ENCODE assay signal across 17 mouse cellular contexts in genomic region chr3:88616951-88617500, GRCm38 (mm10). TPM values are rescaled to one million over a fixed set of nuclear protein-coding genes. Genes with fewer than 3 reads are reported as not detected.
DNase-seq lines count a peak whose midpoint lies in the region; ATAC-seq and TF ChIP-seq lines count a peak whose summit lies in the region.
"Had no signal": no experiment of that assay in that cellular context is flagged by ENCODE, and none has a peak within 500 bp of the region (broad histone marks: within the 10 kb centered on the region; RNA-seq: fewer than 3 reads in every experiment).

No protein-coding gene starts in this region.

- no peaks in the 10 kb centered on the region for H3K9me3 ChIP-seq in ES-Bruce4 (replicated peaks; ENCODE audit: control insufficient read depth, insufficient read depth, low read length, poor library complexity, severe bottlenecking)
- no peaks in the 10 kb centered on the region for H3K9me3 ChIP-seq in heart, postnatal 0 days (replicated peaks; ENCODE audit: control insufficient read depth, low read length)
- H3K9me3 ChIP-seq: liver, embryonic 12.5 days had no signal

- ATAC-seq in heart, postnatal 0 days (ENCODE audit: insufficient read depth, low read depth): no peak
- ATAC-seq: liver, embryonic 12.5 days had no signal

- peak; percentile 29 for DNase-seq in adrenal gland, postnatal 14 days
- DNase-seq in adrenal gland, postnatal 25 days: no peak
- DNase-seq in kidney, adult 2 months: no peak
- DNase-seq in kidney, adult 9 months: no peak
- DNase-seq in heart, postnatal 0 days (ENCODE audit: low spot score): no peak
- no peak for DNase-seq in urinary bladder, postnatal 10 days (ENCODE audit: low spot score)
- DNase-seq in spleen, postnatal 4 days (ENCODE audit: low spot score in 2 of 2): no peak
- DNase-seq: adrenal gland, adult 2 months; cerebellum, adult 18-20 months; right cerebral cortex, postnatal 25 days; thymus, adult 2 months had no signal

- TF ChIP-seq CTCF in kidney, adult 2 months (conservative IDR thresholded peaks at IDR 0.05; ENCODE audit: insufficient read depth, insufficient read length, low read depth, low read length): no peak
- no peak for TF ChIP-seq CTCF in ES-Bruce4 (IDR thresholded peaks at IDR 0.05; ENCODE audit: low read depth, low read length)
- no peak for TF ChIP-seq CTCF in heart, postnatal 0 days (IDR thresholded peaks at IDR 0.05; ENCODE audit: low read depth)

- H3K4me1 ChIP-seq in kidney, adult 2 months (ENCODE audit: control insufficient read depth, insufficient read depth, low read length): peaks cover 25% of the 10 kb centered on the region
- peaks cover 4% of the 10 kb centered on the region for H3K4me1 ChIP-seq in ES-Bruce4 (ENCODE audit: control insufficient read depth, insufficient read depth, low read length)
- peaks cover 35% of the 10 kb centered on the region for H3K4me1 ChIP-seq in heart, postnatal 0 days (ENCODE audit: control insufficient read depth, insufficient read depth)

- peak overlapping the region; percentile 19; the same call in 1 of the 2 replicates for H3K4me3 ChIP-seq in kidney, adult 2 months (ENCODE audit: insufficient read depth, low read depth, low read length)
- H3K4me3 ChIP-seq in ES-Bruce4 (ENCODE audit: low read depth, low read length): no peak overlapping the region; the same call in 1 of the 2 replicates
- H3K4me3 ChIP-seq in heart, postnatal 0 days (ENCODE audit: low read depth, low read length): peak overlapping the region; percentile 26
- H3K4me3 ChIP-seq: erythroblast, embryonic 14.5 days; liver, embryonic 12.5 days had no signal

- WGBS in kidney, adult 2 months: 62% methylated on average over 3 of the region's 3 CpGs
- 67% methylated on average over 3 of the region's 3 CpGs for WGBS in heart, postnatal 0 days

- no peaks in the 10 kb centered on the region for H3K36me3 ChIP-seq in kidney, adult 2 months (ENCODE audit: control insufficient read depth, insufficient read depth, low read length)
- H3K36me3 ChIP-seq in ES-Bruce4 (ENCODE audit: control insufficient read depth, insufficient read depth, low read length, poor library complexity, severe bottlenecking): no peaks in the 10 kb centered on the region; the same call in 1 of the 2 replicates
- no peaks in the 10 kb centered on the region for H3K36me3 ChIP-seq in heart, postnatal 0 days (replicated peaks; ENCODE audit: control insufficient read depth, insufficient read depth, low read length)
- H3K36me3 ChIP-seq: liver, embryonic 12.5 days had no signal

- TF ChIP-seq EP300 in ES-Bruce4 (IDR thresholded peaks at IDR 0.05; ENCODE audit: insufficient read depth, low read depth, low read length): no peak
- no peak for TF ChIP-seq EP300 in heart, postnatal 0 days (IDR thresholded peaks at IDR 0.05; ENCODE audit: low read depth)

- H3K27ac ChIP-seq in kidney, adult 2 months (ENCODE audit: insufficient read depth, low read depth, low read length): peak overlapping the region; percentile 92
- H3K27ac ChIP-seq in ES-Bruce4 (ENCODE audit: insufficient read depth, low read length): no peak overlapping the region
- H3K27ac ChIP-seq in heart, postnatal 0 days (ENCODE audit: low read depth): peak overlapping the region; percentile 83
- H3K27ac ChIP-seq: liver, embryonic 12.5 days had no signal

- H3K27me3 ChIP-seq in kidney, adult 2 months (replicated peaks; ENCODE audit: control insufficient read depth, insufficient read depth, low read length): no peaks in the 10 kb centered on the region
- H3K27me3 ChIP-seq in ES-Bruce4 (ENCODE audit: control insufficient read depth, insufficient read depth, low read length, poor library complexity, severe bottlenecking): no peaks in the 10 kb centered on the region
- no peaks in the 10 kb centered on the region for H3K27me3 ChIP-seq in heart, postnatal 0 days (ENCODE audit: control insufficient read depth, insufficient read depth, low read length)
- H3K27me3 ChIP-seq: liver, embryonic 12.5 days had no signal

- peak overlapping the region; percentile 55 for H3K9ac ChIP-seq in ES-Bruce4 (ENCODE audit: low read depth, poor library complexity, severe bottlenecking)
- peak overlapping the region; percentile 27; the same call in 1 of the 2 replicates for H3K9ac ChIP-seq in heart, postnatal 0 days (replicated peaks; ENCODE audit: low read depth, low read length)
- H3K9ac ChIP-seq: liver, embryonic 12.5 days had no signal

- TF ChIP-seq POLR2A in kidney, adult 2 months (IDR thresholded peaks at IDR 0.05; ENCODE audit: low read depth, low read length): no peak
- no peak for TF ChIP-seq POLR2A in ES-Bruce4 (IDR thresholded peaks at IDR 0.05; ENCODE audit: insufficient read depth, low read length)

- H3K4me2 ChIP-seq in heart, postnatal 0 days (ENCODE audit: low read depth, low read length): peak overlapping the region; percentile 51
- H3K4me2 ChIP-seq: liver, embryonic 12.5 days had no signal

RNA-seq across cellular contexts. Expression of gene Arhgef2, which starts 11.3 kb away (rescaled TPM):
- total RNA-seq in adrenal gland, postnatal 14 days (2021): 36.9 and 67.6 TPM in 2 replicates
- 35.4 and 35.9 TPM in 2 replicates for total RNA-seq in adrenal gland, postnatal 25 days (2021)
- polyA plus RNA-seq in kidney, adult 2 months (2012; rRNA removed): 74.5 and 80.7 TPM in 2 replicates
- 71.2 and 74.9 TPM in 2 replicates for polyA plus RNA-seq in ES-Bruce4 (2011; ENCODE audit: insufficient read depth, insufficient read length, low read depth, missing spikeins)
- 81.1 and 146 TPM in 2 replicates for total RNA-seq in heart, postnatal 0 days (2014; rRNA removed; ENCODE audit: low replicate concordance)
- 52.2 and 56.1 TPM in 2 replicates for polyA plus RNA-seq in heart, postnatal 0 days (2015; fragmentation: Nextera tagmentation; extraction: Ambion mirVana)

RNA-seq across cellular contexts. Expression of gene Rxfp4, which starts 35.9 kb away (rescaled TPM):
- total RNA-seq in adrenal gland, postnatal 14 days (2021): not detected in 2 replicates
- not detected in 2 replicates for total RNA-seq in adrenal gland, postnatal 25 days (2021)
- polyA plus RNA-seq in kidney, adult 2 months (2012; rRNA removed): 0.06 TPM in 1 of 2 replicates, not detected in the other
- polyA plus RNA-seq in ES-Bruce4 (2011; ENCODE audit: insufficient read depth, insufficient read length, low read depth, missing spikeins): not detected in 2 replicates
- not detected in 2 replicates for total RNA-seq in heart, postnatal 0 days (2014; rRNA removed; ENCODE audit: low replicate concordance)
- not detected in 2 replicates for polyA plus RNA-seq in heart, postnatal 0 days (2015; fragmentation: Nextera tagmentation; extraction: Ambion mirVana)
- total RNA-seq: adrenal gland, adult 2 months; gastrocnemius, adult 18-20 months; layer of hippocampus, postnatal 25 days had no signal
- polyA plus RNA-seq: adrenal gland, adult 2 months; erythroblast, embryonic 14.5 days; liver, embryonic 12.5 days; neural tube, embryonic 14.5 days; thymus, adult 2 months had no signal

RNA-seq across cellular contexts. Expression of gene Ssr2, which starts 41.4 kb away (rescaled TPM):
- 222 and 252 TPM in 2 replicates for total RNA-seq in adrenal gland, postnatal 14 days (2021)
- total RNA-seq in adrenal gland, postnatal 25 days (2021): 199 and 214 TPM in 2 replicates
- polyA plus RNA-seq in kidney, adult 2 months (2012; rRNA removed): 180 and 193 TPM in 2 replicates
- polyA plus RNA-seq in ES-Bruce4 (2011; ENCODE audit: insufficient read depth, insufficient read length, low read depth, missing spikeins): 348 and 382 TPM in 2 replicates
- total RNA-seq in heart, postnatal 0 days (2014; rRNA removed; ENCODE audit: low replicate concordance): 246 and 286 TPM in 2 replicates
- polyA plus RNA-seq in heart, postnatal 0 days (2015; fragmentation: Nextera tagmentation; extraction: Ambion mirVana): 144 and 146 TPM in 2 replicates
